Mouse (Mus musculus): ENCODE results near the gene Wdr62. TPM values are rescaled to one million over a fixed set of nuclear protein-coding genes. Genes with fewer than 3 reads are reported as not detected.

Wdr62 gene
- total and polyA plus RNA-seq, 3 experiments, result 0.97 to 5.3 (median 1.7) TPM

DNA sequence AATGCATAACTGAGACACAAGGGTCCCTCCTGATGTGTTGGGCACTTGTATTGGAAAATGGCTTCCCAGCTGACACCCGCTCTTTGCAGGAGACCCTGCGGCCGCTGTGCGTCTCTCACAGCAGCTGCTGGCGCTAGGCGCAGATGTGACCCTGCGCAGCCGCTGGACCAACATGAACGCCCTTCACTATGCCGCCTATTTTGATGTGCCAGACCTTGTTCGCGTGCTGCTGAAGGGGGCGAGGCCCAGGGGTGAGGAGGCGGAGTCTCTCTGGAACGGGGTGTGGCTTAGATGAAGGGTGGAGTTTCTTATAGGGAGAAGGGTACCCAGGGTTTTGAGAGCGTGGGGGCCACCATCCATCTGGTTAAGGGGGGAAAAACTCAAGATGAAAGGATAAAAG is 17.0 kb upstream of the Wdr62 start:
- Histone ChIP-seq H3K4me1 (ENCODE audit: control insufficient read depth, insufficient read depth, low read length) (peaks cover 3% of the 10 kb centered on the region; the same call in 1 of the 2 replicates), H3K36me3 (ENCODE audit: control insufficient read depth, insufficient read depth, low read length) (no peaks in the 10 kb centered on the region), H3K27ac (no peak overlapping the region), H3K79me2 (replicated peaks; ENCODE audit: control insufficient read depth, insufficient read depth, low read length) (no peaks in the 10 kb centered on the region), H3K27me3 (ENCODE audit: control insufficient read depth, insufficient read depth, low read length) (no peaks in the 10 kb centered on the region), H3K9ac (ENCODE audit: low read depth, low read length) (no peak overlapping the region), H3K4me3 (no peak overlapping the region)
- TF ChIP-seq POLR2A (IDR thresholded peaks at IDR 0.05; ENCODE audit: insufficient read depth, low read depth, low read length) (no peak), CTCF (IDR thresholded peaks at IDR 0.05) (no peak), EP300 (IDR thresholded peaks at IDR 0.05; ENCODE audit: insufficient read depth, low read depth, low read length) (no peak)
- intact Hi-C loops (cut with DNase I), result no loop called here
- DNase-seq, result no peak
- WGBS, result 77% methylated on average over 16 of the region's 16 CpGs

DNA sequence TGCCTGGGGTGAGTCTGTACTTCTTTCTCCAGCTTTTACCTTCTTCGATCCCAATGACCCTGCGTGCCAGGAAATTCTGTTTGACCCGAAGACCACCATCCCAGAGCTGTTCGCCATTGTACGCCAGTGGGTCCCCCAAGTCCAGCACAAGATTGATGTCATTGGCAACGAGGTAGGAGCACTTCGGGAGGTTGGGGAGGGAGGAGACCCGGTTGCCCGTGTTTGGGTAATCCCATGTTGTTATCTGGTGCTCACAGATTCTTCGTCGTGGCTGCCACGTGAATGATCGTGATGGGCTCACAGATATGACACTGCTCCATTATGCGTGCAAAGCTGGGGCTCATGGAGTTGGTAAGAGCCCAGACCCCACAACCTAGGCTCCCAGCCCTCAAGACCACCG is 16.6 kb upstream of the Wdr62 start:
- H3K27ac ChIP-seq, result no peak overlapping the region
- H3K79me2 ChIP-seq (replicated peaks; ENCODE audit: control insufficient read depth, insufficient read depth, low read length), result no peaks in the 10 kb centered on the region
- no peak overlapping the region for H3K9ac ChIP-seq (ENCODE audit: low read depth, low read length)
- WGBS, result 88% methylated on average over 15 of the region's 15 CpGs
- DNase-seq, result no peak
- intact Hi-C loops (cut with DNase I), result no loop called here
- no peaks in the 10 kb centered on the region for H3K36me3 ChIP-seq (ENCODE audit: control insufficient read depth, insufficient read depth, low read length)
- no peak for TF ChIP-seq CTCF (IDR thresholded peaks at IDR 0.05)
- TF ChIP-seq POLR2A (IDR thresholded peaks at IDR 0.05; ENCODE audit: insufficient read depth, low read depth, low read length), result no peak
- TF ChIP-seq EP300 (IDR thresholded peaks at IDR 0.05; ENCODE audit: insufficient read depth, low read depth, low read length), result no peak
- H3K27me3 ChIP-seq (ENCODE audit: control insufficient read depth, insufficient read depth, low read length), result no peaks in the 10 kb centered on the region
- H3K4me1 ChIP-seq (ENCODE audit: control insufficient read depth, insufficient read depth, low read length), result peaks cover 3% of the 10 kb centered on the region; the same call in 1 of the 2 replicates
- no peak overlapping the region for H3K4me3 ChIP-seq

DNA sequence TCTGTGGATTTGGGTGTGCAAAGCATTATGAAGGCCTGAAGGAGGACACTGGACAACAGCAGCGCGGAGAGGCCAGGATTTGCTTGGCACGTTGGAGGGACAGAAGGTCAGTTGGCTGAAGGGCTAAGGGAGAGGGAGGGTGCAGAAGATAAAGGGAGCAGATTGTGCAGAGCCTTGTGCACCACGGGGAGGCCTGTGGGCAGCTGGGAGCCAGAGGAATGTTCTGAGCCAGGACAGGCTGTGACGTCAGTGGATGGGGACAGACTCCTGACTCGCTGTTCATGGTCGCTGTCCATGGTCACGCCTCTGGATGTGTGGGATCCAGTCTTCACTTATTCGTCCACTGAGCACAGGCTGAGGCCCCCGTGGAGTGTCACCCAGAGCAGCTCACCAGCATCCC is 14.9 kb upstream of the Wdr62 start:
- Histone ChIP-seq H3K79me2 (replicated peaks; ENCODE audit: control insufficient read depth, insufficient read depth, low read length) (no peaks in the 10 kb centered on the region), H3K4me1 (ENCODE audit: control insufficient read depth, insufficient read depth, low read length) (peaks cover 5% of the 10 kb centered on the region; the same call in 1 of the 2 replicates), H3K27me3 (ENCODE audit: control insufficient read depth, insufficient read depth, low read length) (no peaks in the 10 kb centered on the region), H3K4me3 (no peak overlapping the region), H3K27ac (no peak overlapping the region), H3K36me3 (ENCODE audit: control insufficient read depth, insufficient read depth, low read length) (no peaks in the 10 kb centered on the region), H3K9ac (ENCODE audit: low read depth, low read length) (no peak overlapping the region)
- 28% methylated on average over 10 of the region's 10 CpGs for WGBS
- peak; percentile 55 to 68 for DNase-seq
- intact Hi-C loops (cut with DNase I), result no loop called here
- TF ChIP-seq CTCF (IDR thresholded peaks at IDR 0.05), result no peak
- no peak for TF ChIP-seq EP300 (IDR thresholded peaks at IDR 0.05; ENCODE audit: insufficient read depth, low read depth, low read length)
- no peak for TF ChIP-seq POLR2A (IDR thresholded peaks at IDR 0.05; ENCODE audit: insufficient read depth, low read depth, low read length)

DNA sequence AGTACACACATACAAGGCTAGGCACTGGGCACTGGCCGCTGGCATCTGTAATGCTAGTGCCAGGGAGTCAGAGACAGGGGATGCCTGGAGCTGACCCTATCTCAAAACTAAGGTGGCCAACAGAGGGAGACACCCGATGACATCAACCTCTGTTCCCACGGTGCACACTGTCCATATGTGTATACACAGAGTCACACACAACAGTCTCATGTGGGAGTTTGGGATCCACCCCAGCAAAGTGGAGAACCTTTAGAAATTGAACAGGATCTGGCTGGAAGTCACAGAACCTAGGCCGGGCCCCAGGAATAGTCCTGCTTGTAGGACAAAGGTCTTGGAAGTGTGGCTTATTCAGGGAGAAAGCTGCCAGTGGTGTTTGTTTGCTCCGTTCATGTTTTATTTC is 14.1 kb upstream of the Wdr62 start:
- no peaks in the 10 kb centered on the region for H3K36me3 ChIP-seq (ENCODE audit: control insufficient read depth, insufficient read depth, low read length)
- H3K79me2 ChIP-seq (replicated peaks; ENCODE audit: control insufficient read depth, insufficient read depth, low read length), result no peaks in the 10 kb centered on the region
- H3K4me1 ChIP-seq (ENCODE audit: control insufficient read depth, insufficient read depth, low read length), result peaks cover 5% of the 10 kb centered on the region; the same call in 1 of the 2 replicates
- WGBS, result 60% methylated on average over 5 of the region's 5 CpGs
- intact Hi-C loops (cut with DNase I), result no loop called here
- no peaks in the 10 kb centered on the region for H3K27me3 ChIP-seq (ENCODE audit: control insufficient read depth, insufficient read depth, low read length)
- no peak for DNase-seq
- no peak overlapping the region for H3K27ac ChIP-seq
- no peak overlapping the region for H3K9ac ChIP-seq (ENCODE audit: low read depth, low read length)
- TF ChIP-seq EP300 (IDR thresholded peaks at IDR 0.05; ENCODE audit: insufficient read depth, low read depth, low read length), result no peak
- TF ChIP-seq POLR2A (IDR thresholded peaks at IDR 0.05; ENCODE audit: insufficient read depth, low read depth, low read length), result no peak
- no peak for TF ChIP-seq CTCF (IDR thresholded peaks at IDR 0.05)
- no peak overlapping the region for H3K4me3 ChIP-seq

DNA sequence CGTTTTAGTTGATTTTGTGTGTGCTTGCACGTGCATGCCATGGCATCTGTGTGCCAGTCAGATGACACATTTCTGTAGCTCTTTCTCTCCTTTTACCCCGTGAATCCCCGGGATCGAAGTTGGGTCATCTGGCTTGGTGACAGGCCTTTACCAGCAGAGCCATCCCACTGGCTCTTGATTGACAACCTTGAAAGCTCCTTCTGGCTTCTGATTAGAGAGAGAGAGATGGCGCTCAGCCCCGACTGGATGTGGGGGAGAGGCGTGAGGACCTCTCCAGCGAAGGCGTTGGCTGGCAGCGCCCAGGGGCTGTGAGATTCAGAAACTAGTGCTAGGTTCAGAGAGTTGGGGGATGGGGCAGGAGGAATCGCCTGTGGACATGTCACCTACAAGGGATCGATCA is 13.6 kb upstream of the Wdr62 start:
- intact Hi-C loops (cut with DNase I), result no loop called here

DNA sequence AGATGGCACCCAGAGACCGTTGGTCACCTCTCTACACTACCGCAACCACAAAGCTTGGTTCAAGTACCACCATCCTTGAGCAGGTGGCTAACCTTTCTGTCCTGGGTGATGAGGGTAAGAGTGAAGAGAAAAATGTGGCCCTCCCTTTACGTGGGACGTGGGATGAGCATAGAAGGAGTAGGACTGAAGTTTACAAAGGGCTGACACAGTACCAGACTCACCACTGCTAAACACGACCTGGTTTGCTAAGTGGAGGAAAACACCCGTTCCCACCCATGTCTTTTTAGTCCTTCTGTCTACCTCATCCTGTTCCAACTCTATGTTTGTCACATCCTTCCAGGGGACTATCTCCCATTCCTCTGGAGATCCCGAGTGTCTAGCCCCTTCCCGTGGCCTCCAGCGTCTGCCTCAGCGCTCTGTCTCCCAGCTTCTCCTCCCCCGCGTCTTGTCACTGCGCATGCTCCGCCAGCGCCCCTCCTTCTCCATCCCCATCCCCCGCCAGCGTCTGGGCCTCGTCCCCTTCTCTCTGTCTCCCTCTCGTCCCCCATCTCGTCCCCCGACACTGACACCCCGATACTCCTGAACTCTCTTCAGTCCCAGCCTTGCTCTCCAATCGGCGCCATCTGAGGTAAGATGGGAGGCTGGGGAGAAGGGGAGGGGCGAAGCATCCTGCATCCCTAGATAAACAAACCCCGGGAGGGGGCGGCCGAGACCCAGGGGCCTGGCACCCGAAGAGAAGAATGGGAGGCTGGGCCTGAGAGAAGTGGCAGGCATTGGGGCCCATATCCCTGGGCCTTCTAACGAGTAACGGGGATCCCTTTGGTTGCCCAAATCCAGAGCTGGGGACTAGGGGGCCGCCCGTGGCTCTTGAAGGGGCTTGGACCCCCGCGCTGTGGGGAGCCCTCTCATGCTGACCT is 11.3 kb upstream of the Wdr62 start, which contains the start of gene Clip3:
Gene Clip3 (plus strand): TSS at position 514 of the 917 bp plus-strand sequence.
- peak; percentile 78 for TF ChIP-seq POLR2A (IDR thresholded peaks at IDR 0.05; ENCODE audit: insufficient read depth, low read depth, low read length)
- TF ChIP-seq EP300 (IDR thresholded peaks at IDR 0.05; ENCODE audit: insufficient read depth, low read depth, low read length), result no peak
- no peak for TF ChIP-seq CTCF (IDR thresholded peaks at IDR 0.05)
- Histone ChIP-seq H3K36me3 (ENCODE audit: control insufficient read depth, insufficient read depth, low read length) (no peaks in the 10 kb centered on the region), H3K27ac (peak within 1 kb of the TSS; percentile 55), H3K79me2 (replicated peaks; ENCODE audit: control insufficient read depth, insufficient read depth, low read length) (no peaks in the 10 kb centered on the region), H3K4me3 (peak within 1 kb of the TSS; percentile 36), H3K27me3 (ENCODE audit: control insufficient read depth, insufficient read depth, low read length) (no peaks in the 10 kb centered on the region), H3K9ac (ENCODE audit: low read depth, low read length) (peak within 1 kb of the TSS; percentile 33), H3K4me1 (ENCODE audit: control insufficient read depth, insufficient read depth, low read length) (peaks cover 5% of the 10 kb centered on the region; the same call in 1 of the 2 replicates)
- peak; percentile 73 to 81 for DNase-seq
- 11% methylated on average over 35 of the region's 35 CpGs for WGBS
- intact Hi-C loops (cut with DNase I), result no loop called here

More for the DNA sequence above, 13.6 kb upstream of the Wdr62 start:
- Histone ChIP-seq H3K36me3 (ENCODE audit: control insufficient read depth, insufficient read depth, low read length) (no peaks in the 10 kb centered on the region), H3K9ac (ENCODE audit: low read depth, low read length) (no peak overlapping the region), H3K27ac (no peak overlapping the region), H3K4me1 (ENCODE audit: control insufficient read depth, insufficient read depth, low read length) (peaks cover 5% of the 10 kb centered on the region; the same call in 1 of the 2 replicates), H3K27me3 (ENCODE audit: control insufficient read depth, insufficient read depth, low read length) (no peaks in the 10 kb centered on the region), H3K79me2 (replicated peaks; ENCODE audit: control insufficient read depth, insufficient read depth, low read length) (no peaks in the 10 kb centered on the region), H3K4me3 (no peak overlapping the region)
- WGBS, result 57% methylated on average over 13 of the region's 13 CpGs
- no peak for DNase-seq
- no peak for TF ChIP-seq POLR2A (IDR thresholded peaks at IDR 0.05; ENCODE audit: insufficient read depth, low read depth, low read length)
- no peak for TF ChIP-seq EP300 (IDR thresholded peaks at IDR 0.05; ENCODE audit: insufficient read depth, low read depth, low read length)
- no peak for TF ChIP-seq CTCF (IDR thresholded peaks at IDR 0.05)
